Mouse (Mus musculus) cerebellum, adult (tissue): ENCODE measurements around the gene Sugp2.

Experiments used
- ATAC-seq: cut with Nextera tagmentation; 2 replicates; pipeline ENCODE4 v1.9.2; 2017; ENCODE audit warnings: mild to moderate bottlenecking, moderate library complexity, mixed read lengths; ENCODE audit not compliant: insufficient number of reproducible peaks, low FRiP score, low TSS enrichment

Sugp2 gene

DNA sequence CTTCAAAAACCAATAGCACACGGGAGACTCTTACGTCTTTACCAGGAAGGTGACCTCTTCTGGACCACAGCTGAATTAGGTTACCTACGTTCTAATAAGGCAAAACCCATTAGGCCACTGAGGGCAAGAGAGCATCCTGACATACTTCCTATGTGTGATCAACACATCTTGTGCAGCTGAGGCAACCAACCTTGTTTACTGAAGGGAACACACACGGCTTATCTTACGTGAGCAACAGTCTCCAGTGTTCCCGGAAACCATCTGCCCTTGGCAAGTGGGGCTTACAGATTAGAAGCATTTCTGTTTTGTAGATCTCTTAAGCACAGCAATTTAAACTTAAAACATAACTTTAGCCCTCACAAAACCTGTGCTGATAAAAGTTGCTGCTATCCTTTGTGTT is 93.5 kb downstream of the Sugp2 start:
- ATAC-seq: no peak

GRCm38 (mm10) chr8:70329124-70329834 is 95.3 kb downstream of the Sugp2 start, which contains the start of gene Gdf1:
TSS of gene Gdf1 (plus strand) at chr8:70329817.
- no peak for ATAC-seq
